Mouse (Mus musculus): ENCODE measurements around the gene Mdc1. TPM values are rescaled to one million over a fixed set of nuclear protein-coding genes. Genes with fewer than 3 reads are reported as not detected.
A peak's percentile ranks its signal among the peaks of the same experiment; 100 is the strongest.

The Mdc1 gene
- total RNA-seq, 2 experiments from 2014 or later = 11.5 to 16.7 TPM

DNA sequence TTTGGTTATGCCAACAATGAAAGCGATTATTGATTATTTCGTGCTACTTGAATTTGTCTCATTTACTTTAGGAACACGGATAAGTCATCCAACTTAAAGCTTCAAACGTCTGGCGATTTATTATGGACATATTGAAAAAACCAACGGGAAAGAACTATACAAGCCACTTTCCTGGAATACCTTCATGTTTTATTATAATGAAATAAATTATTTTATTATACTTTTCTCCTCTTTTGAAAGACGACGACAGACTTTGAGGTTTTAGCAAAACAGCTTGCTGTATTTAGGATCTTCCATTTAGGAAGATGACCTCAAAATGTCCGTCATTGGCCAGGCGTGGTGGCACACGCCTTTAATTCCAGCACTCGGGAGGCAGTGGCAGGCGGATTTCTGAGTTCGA lies 754 bp upstream of the Mdc1 start:
- DNase-seq (ENCODE audit: low spot score in 2 of 2) = no peak

DNA sequence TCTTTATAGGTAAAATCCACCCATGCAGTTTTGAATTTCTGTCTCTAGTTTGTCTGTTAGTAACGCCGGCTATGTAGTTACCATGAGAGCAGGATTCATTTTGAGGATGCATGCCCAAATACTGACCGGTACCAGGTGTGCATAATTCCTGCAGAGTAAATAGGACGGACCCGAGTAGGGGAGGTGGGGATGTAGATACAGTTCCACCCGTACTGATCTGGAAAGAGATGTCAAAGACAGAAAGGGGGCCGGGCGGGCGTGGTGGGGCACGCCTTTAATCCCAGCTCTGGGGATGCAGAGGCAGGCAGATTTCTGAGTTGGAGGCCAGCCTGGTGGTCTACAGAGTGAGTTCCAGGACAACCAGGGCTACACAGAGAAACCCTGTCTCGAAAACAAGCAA lies 691 bp downstream of the Mdc1 start:
- no peak for DNase-seq (ENCODE audit: low spot score in 2 of 2)

DNA sequence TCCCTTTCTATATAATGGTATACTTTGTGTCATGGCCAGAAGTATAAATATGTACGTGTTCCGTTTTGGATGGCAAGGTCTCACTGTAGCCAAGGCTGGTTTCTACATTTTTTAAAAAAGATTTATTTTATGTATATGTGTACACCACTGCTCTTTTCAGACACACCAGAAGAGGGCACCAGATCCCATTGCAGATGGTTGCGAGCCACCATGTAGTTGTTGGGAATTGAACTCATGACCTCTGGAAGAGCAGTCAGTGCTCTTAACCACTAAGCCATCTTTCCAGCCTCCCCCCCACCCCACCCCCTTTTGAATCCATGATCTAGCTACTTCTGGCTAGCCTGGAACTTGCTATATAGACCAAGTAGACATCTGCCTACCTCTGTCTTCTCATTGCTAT lies 2.2 kb downstream of the Mdc1 start:
- peak in 1 of 2 experiments; percentile 19 for DNase-seq (ENCODE audit: low spot score in 2 of 2)

DNA sequence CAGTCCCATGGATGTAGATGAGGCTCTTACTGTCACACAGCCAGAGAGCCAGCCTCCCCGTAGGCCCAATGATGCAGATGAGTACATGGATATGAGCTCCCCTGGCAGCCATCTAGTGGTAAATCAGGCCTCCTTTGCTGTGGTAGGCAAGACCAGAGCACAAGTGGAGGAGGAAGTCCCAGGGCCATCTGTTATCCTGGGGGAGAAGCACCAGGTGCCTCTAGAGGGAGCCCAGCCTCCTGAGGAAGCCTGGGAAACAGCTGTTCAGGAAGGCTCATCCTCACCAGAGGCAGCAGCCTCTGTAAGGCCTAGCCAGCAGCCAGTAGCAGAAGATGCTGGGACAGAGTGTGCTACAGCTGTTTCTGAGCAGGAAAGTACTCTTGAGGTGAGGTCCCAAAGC lies 6.8 kb downstream of the Mdc1 start:
- DNase-seq (ENCODE audit: low spot score in 2 of 2) = peak in 1 of 2 experiments; percentile 18

DNA sequence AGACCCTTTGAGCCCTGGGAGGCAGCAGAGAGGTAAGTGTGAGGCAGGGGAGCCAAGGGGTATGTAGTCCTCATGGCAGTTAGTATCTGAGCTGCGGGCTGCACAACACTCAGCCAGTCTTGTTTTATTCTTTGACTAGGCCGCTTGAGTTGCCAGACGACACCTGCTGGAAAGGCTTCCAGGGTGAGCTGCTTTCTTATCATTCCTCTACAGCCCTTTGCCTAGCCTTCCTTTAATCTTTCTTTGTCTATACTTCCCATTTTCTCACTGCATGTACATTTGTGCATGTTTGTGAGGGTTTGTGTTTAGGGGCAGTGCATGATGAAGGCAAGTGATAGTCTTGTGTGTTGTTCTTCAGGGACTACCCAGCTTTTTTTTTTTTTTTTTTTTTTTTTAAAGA lies 9.7 kb downstream of the Mdc1 start:
- DNase-seq (ENCODE audit: low spot score in 2 of 2) = no peak

DNA sequence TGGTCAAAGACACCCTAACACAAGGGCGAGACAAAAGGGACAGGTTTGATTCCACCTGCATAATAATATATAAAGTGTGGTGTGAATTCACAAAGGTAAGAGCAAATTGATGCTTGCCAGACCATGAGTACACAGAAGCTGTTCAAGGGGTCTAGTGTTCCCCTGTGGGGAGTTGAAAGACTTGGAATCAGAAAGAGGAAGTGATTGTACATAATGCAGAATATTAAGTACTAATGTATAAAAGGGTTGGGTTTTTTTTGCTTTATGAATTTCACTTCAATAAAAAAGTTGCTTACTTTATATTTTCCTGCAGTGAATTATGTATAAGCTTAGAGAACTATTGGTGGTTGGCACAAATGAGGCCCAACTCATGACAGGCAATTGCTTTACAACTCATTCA lies 18.1 kb downstream of the Mdc1 start:
- no peak for DNase-seq (ENCODE audit: low spot score in 2 of 2)

DNA sequence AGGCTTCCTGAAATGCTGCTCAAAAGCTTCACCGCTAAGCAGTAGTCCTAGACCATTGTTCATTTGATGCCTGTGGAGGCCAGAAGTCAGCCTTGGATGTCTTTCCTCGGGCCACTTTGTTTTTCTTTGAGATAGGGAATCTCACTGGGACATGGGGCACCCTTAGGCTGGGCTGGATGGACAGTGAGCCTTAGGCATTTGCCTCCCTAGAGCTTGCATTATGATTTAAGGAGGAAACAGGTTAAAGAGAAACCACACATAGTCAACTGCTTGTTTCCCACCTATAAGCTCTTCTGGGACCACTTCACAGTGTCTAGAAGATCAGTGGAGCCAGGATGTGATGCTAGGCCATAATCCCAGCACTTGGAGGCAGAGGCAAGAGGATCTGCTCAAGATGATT lies 18.5 kb downstream of the Mdc1 start:
- DNase-seq (ENCODE audit: low spot score in 2 of 2) = no peak

DNA sequence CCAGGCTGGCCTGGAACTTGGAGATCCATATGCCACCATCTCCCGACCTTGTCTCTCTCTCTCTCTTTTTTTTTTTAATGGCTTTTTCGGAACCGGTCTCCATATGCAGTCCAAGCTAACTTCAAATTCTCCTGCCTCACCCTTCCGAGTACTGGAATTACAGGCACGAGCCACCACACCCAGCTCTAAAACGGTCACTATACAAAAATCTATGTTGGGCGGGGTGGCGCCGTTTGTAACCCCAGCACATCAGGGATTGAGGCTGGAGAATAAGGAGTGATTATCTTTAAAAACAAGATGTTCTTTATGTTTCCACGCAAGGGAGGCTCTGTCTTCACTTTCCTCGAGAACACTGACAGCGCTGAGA lies 19.5 kb downstream of the Mdc1 start:
- no peak for DNase-seq (ENCODE audit: low spot score in 2 of 2)

DNA sequence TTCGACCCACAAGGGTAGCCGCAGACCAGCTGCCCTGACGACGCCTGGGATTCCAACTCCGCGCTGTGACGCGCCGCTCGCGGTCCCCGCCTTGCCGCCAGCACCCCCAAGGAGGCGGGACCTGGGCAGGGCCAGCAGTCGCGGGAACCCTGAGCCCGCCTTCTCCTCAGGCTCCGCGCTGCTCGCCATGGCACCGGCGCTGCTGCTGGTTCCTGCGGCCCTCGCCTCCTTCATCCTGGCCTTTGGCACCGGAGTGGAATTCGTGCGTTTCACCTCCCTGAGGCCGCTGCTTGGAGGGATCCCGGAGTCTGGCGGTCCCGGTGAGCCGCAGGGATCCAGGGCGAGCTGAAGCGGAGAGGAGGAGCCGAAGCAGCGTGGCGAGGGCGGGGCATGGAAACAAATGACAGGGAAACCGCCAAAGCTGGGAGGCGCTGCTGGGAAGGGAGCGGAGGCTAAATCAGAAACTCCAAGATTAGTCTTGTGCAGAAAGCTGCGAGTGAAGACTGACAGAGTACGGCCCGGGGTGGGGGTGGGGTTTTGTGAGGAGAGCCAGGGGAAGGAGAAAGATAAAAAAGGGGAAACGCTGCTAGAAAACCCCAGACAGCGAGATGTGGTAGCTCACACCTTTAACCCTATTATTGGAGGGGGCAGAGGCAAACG lies 20.0 kb downstream of the Mdc1 start, which contains the start of gene Nrm:
TSS of gene Nrm (plus strand) at position 121 of the 660 bp plus-strand sequence.
- peak; percentile 87 to 91 for DNase-seq (ENCODE audit: low spot score in 2 of 2)

DNA sequence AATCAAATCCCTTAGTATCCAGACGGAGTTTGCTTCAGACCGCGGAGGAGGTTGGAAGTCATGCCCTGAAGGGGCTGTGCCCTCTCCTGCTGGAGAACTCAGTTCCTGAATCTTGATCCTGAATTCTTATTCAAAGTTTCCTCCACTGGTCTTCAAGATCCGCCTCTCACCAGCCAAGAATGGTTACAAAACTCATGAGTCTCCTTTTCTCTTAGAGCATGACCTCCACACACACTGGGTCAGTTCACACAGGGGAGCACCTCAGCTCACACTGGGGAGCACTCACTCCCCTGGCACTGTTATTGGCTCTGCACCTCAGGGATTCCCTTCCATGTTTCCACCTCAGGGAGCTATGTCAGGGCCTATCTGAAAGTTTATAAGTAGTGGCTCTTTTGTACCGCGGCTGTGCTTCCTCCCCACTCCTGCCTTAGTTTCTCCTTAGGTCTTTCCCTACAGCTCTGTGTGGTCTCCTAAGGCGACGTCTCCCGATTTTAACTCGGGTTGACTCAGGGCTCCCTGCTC lies 23.6 kb downstream of the Mdc1 start:
- no peak for DNase-seq (ENCODE audit: low spot score in 2 of 2)

DNA sequence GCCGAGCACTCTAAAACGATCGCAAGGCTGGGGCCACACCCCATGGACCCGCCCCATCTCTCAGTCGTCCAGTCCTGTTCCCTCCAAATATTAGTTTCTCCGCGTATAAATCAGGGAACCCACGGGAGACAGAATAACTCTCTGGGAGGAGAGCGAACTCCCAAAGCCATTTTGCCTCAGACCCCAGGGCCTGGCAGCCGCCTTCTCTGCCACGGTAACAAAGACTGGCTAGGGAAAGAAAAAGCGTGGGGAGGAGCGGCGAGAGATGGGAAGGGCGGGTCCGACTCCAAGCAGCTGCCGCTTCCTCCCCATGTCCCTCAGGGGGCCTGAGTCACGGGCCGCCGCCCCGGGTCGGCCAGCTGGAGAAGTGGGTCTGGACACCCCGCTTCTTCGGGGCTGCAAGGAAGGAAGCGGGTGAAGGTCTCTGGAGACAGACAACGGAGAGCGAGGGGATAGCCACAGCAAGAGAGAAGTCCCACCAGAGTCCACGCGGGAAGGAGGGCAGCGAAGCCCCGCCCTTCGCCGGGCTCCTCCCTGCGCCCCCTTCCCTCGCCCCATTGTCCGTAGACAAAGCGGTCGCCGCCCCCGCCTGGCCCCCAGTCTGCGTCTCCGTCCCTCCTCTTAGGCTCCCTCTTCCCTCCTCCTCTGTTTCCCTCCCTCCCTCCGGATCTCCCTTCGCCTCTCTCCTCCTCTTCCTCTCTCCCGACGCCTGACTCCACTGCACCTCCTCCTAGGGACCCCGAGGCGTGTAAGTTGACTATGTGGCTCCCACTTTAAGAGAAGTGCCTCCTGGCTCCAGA lies 24.4 kb downstream of the Mdc1 start, which contains the start of gene Ppp1r18:
TSS of gene Ppp1r18 (plus strand) at position 113 of the 800 bp plus-strand sequence.
- peak; percentile 65 to 70 for DNase-seq (ENCODE audit: low spot score in 2 of 2)

DNA sequence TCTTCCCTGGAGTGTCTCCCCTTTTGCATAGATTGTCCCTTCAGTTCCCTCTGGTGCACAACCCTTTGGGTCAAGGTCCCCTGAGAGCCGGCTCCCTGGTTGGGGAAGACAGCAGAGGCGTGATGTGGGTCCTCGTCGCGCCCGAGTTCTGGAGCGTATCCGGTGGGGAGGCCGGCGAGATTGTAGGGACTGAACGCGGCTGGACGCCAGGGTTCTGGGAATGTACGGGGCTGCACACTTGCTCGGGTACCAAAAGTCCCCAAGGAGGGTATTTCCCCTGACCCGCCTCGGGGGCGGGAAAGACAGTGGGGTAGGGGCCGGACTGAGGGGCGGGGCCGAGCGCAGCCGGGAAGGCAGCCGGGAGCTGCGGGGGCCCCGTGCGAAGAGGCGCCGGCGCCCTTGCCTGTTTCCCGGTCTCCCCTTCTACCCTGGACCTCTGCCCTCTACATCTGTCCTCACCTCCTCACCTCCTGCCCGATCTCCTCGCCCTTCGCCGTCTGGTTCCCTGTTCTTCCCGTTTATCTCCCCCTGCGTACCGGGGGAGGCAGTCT lies 25.0 kb downstream of the Mdc1 start:
- peak; percentile 77 for DNase-seq (ENCODE audit: low spot score in 2 of 2)

DNA sequence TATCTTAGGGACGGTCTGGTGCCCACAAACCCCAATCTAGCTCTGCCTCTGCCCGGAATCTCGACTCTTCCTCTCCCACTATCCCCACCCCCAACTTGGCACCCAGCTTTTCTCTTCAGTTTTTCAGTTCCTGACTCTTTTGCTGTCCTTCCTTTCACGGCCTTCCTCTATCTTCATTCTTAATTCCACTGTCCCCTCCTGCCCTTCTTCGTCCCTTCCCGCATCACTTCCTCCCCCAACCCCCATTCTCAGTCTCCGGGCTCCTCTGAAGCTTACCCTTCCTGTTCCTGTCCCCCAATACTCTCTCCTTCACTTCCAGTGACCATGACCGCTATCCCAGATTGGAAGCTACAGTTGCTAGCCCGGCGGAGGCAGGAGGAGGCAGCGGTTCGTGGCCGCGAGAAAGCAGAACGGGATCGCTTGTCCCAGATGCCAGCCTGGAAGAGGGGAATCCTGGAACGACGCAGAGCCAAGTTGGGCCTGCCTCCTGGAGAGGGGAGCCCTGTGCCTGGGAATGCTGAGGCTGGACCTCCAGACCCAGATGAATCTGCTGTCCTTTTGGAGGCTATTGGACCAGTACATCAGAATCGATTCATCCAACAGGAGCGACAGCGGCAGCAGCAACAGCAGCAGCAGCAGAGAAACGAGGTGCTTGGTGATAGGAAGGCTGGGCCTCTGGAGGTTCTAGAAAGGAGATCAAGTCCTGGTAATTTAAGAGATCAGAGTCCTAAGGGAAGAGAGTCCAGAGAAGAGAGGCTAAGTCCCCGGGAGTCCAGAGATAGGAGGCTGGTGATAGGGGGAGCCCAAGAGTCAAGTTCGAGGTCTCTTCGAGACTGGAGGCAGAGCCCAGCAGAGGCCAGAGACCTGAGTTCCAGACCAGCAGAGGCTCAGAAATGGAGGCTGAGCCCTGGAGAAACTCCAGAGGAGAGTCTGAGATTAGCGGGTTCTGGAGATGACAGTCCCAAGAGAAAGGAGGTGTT lies 25.9 kb downstream of the Mdc1 start:
- peak; percentile 52 to 54 for DNase-seq (ENCODE audit: low spot score in 2 of 2)

DNA sequence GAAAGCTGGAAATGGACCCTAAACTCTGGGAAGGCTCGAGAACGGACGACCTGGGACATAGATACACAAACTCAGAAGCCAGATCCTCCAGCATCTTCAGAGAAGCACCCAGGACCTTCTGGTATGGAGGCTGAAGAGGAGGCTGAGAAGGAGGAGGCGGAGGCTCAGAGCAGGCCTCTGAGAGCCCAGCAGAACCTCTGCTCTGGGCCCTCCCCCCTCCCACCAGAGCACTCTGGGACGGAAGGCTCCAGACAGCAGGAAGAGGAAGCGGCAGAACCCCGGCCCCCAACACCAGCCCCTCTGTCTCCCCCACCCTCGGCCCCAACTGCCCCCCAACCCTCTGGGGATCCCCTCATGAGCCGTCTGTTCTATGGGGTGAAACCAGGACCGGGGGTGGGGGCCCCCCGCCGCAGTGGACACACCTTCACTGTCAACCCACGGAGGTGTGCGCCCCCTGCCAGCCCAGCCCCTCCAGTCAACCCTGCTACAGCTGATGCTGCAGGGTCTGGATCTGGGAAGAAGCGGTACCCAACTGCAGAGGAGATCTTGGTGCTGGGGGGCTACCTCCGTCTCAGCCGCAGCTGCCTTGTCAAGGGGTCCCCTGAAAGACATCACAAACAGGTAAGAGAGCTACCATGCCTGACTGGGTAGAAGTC lies 27.0 kb downstream of the Mdc1 start:
- DNase-seq (ENCODE audit: low spot score in 2 of 2) = peak in 1 of 2 experiments; percentile 40

DNA sequence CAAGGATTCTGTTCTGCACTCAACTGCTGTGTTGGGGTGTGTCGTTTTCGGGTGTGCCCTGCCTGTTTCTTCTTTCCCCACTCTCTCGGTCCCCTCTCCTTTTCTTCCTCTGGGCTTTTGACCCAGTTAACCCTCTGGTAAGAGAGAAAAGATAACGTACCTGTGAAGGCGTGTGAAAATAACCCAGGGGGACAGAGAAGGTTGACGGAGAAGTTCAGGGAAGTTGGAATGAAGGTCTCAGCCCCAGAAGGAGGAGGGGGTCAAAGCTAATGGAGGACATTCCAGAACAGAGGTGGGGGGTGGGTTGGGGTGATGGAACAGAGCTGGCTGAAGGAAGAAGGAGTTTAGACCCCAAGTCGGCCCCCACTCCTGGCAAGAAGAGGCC lies 27.6 kb downstream of the Mdc1 start:
- peak in 1 of 2 experiments; percentile 13 for DNase-seq (ENCODE audit: low spot score in 2 of 2)

DNA sequence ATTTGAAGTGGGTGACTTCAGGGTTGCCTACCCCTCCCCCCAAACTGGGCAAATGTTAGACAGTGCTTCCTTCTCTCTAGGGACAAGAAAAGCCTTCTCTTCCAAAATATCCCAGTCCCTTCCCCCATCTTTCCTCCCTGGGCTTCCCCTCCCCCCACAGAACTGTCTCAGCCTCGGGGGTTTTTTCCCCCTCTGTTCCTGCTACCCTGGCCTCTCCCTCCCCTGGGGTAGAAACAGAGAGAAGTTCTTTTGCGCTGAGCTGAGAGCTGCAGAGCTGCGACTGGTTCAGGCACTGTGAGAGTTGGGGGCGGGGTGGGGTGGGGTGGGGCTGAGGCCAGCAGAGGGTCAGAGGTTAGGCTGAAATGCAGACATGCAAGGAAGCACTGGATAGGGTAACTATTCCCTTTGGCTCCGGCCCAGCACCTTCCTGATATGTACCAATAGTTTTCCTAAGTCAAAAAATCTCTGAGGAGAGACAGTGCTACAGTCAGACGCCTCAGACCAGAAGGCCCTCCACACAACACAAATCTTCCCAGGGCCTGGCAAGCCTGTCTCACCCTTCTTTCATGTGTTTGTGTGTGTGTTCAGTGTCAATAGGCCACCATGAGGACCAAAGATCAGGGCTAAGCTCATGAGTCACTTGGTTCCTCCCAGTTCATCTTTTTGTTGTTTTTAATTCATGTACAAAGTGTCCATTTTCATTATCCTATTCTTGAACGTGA lies 28.2 kb downstream of the Mdc1 start:
- peak; percentile 45 to 55 for DNase-seq (ENCODE audit: low spot score in 2 of 2)

DNA sequence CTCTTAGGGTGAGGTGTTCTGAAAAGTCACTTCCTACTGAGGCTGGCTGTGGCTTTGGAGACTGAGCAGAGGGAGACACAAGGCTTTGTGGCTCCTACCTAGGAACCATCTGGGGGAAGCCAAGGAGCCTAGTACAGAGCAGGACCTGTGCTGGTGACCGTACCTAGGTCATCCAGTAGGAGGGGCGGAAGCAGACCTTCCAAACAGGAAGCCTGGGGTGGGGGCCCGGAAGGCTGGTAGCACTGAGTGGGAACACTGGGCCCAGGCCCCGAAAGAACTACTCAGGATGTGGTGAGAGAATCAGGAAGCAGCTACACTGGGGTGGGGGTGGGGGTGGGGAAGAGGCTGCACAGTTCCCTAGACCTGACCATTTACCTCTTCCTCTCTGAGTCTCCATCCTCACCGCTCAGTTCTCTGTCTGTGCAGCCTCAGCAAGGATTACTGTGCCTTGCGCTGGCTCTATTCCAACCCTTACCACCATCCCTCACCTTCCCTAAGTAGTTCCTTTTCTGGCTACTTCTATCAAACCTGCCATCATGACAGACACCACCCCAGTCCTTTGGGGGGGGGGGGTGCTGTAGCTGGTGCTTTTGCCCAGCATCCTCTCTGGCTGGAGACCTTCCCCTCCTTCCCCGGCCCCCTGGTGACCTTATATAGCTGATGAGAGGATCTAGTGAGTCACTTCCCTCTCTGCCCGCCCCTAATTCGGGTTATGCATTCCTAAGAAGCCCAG lies 29.0 kb downstream of the Mdc1 start:
- DNase-seq (ENCODE audit: low spot score in 2 of 2) = peak; percentile 65

DNA sequence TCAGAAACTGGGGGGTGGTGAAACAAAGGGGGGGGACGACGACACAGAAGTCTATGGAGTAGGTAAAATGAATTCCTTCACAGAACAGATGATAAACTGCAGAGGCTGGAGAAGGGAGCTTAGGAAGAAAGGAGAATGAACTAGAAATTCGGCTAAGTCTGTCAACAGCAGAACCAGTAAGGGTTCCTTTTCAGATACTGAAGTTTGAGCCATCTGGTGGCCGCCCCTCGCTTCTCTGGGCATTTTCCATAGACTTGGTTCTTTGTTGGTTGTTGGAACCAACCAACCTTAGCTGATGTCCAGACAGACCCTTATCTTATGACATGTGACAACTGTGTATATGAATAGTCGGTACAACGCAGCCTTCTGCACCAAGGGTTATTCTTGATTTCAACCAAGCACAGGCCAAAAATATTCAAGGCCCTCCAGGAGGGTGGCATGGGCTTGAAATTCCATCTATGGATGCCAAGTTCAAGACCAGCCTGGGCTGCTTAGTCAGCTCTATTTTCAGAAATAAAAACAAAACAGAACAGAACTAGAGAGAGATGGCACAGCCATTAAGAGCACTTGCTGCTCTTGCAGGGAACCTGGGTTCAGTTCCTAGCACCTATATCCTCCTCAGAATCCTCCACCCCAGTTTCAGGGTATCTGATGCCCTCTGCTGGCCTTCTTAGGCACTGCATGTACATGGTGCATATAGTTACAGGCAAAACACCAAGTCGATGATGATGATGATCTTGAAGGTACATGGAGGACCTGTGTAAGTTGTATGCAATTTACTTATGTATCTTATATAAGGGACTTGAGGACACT lies 29.8 kb downstream of the Mdc1 start:
- DNase-seq (ENCODE audit: low spot score in 2 of 2) = peak; percentile 24 to 51
